ENCODE assay signal across 12 mouse cellular contexts in the genomic region with DNA sequence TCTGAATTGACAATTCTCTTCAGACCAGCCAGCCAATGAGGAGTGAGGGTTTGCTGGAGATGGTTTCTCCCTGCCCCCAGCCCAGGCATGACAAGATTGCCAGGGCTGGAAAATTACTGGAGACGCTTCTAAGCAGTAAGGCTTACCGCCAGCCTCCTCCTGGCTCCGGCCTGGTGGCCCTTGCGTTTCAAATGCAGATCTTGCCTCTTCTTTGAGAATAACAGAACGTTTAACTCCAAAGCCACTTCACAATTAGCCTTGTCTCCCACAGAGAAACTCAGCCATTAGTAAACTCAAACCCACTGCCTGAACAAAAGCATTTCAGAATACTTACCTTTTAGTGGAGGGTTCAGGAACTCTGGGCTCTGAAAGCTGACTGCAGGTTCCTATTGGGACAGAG.
DNase-seq lines count a peak whose midpoint lies in the region; ATAC-seq and TF ChIP-seq lines count a peak whose summit lies in the region.
"Had no signal": no experiment of that assay in that cellular context is flagged by ENCODE, and none has a peak within 500 bp of the region (broad histone marks: within the 10 kb centered on the region; RNA-seq: fewer than 3 reads in every experiment).

No protein-coding gene starts in this region.

- no peaks in the 10 kb centered on the region for H3K9me3 ChIP-seq in forebrain, embryonic 16.5 days (ENCODE audit: control insufficient read depth, low read length)
- H3K9me3 ChIP-seq: kidney, embryonic 15.5 days; neural tube, embryonic 12.5 days had no signal

- peak in 1 of 2 experiments; percentile 19 for DNase-seq in left cerebral cortex, adult 2 months (ENCODE audit: extremely low spot score in 1 of 2, low spot score in 2 of 2)
- DNase-seq in left cerebral cortex, postnatal 14 days (ENCODE audit: low spot score in 2 of 2), result no peak
- peak; percentile 26 for DNase-seq in brain, adult 2 months (ENCODE audit: low read depth, low spot score)
- peak; percentile 64 to 68 for DNase-seq in right cerebral cortex, postnatal 10 days (ENCODE audit: low spot score in 2 of 2)
- no peak for DNase-seq in adrenal gland, postnatal 14 days
- no peak for DNase-seq in c-Kit-positive CD71-positive TER-119-positive erythroid progenitor cells, embryonic 14.5 days (ENCODE audit: low spot score)

- no peaks in the 10 kb centered on the region for H3K27me3 ChIP-seq in forebrain, embryonic 16.5 days (replicated peaks; ENCODE audit: control insufficient read depth, insufficient read depth, low read length)
- H3K27me3 ChIP-seq: embryonic facial prominence, embryonic 12.5 days; neural tube, embryonic 12.5 days had no signal

- peak overlapping the region; percentile 22; the same call in 1 of the 2 replicates for H3K4me2 ChIP-seq in forebrain, embryonic 16.5 days (ENCODE audit: low read length)
- H3K4me2 ChIP-seq: embryonic facial prominence, embryonic 12.5 days; kidney, embryonic 15.5 days; liver, embryonic 11.5 days; neural tube, embryonic 12.5 days had no signal

- H3K4me3 ChIP-seq in left cerebral cortex, adult 2 months, result no peak overlapping the region
- no peak overlapping the region for H3K4me3 ChIP-seq in forebrain, embryonic 16.5 days (replicated peaks; ENCODE audit: low read length)
- H3K4me3 ChIP-seq: embryonic facial prominence, embryonic 12.5 days; kidney, embryonic 15.5 days; neural tube, embryonic 12.5 days had no signal

- intact Hi-C loops in left cerebral cortex, adult 2 months (cut with DNase I), result no loop called here
- intact Hi-C loops in left cerebral cortex, postnatal 14 days (cut with DNase I), result no loop called here

- WGBS in forebrain, embryonic 16.5 days, result under 1% methylated on average over 5 of the region's 5 CpGs

- no peak for TF ChIP-seq CTCF in left cerebral cortex, adult 2 months (IDR thresholded peaks at IDR 0.05)

- no peak overlapping the region for H3K9ac ChIP-seq in forebrain, embryonic 16.5 days (replicated peaks; ENCODE audit: low read depth, low read length)
- H3K9ac ChIP-seq: embryonic facial prominence, embryonic 12.5 days; kidney, embryonic 15.5 days; neural tube, embryonic 12.5 days had no signal

- H3K36me3 ChIP-seq in forebrain, embryonic 16.5 days (ENCODE audit: control insufficient read depth, insufficient read depth), result no peaks in the 10 kb centered on the region
- H3K36me3 ChIP-seq: embryonic facial prominence, embryonic 12.5 days; kidney, embryonic 15.5 days; neural tube, embryonic 12.5 days had no signal

- H3K4me1 ChIP-seq in forebrain, embryonic 16.5 days (replicated peaks; ENCODE audit: control insufficient read depth, insufficient read depth, low read length), result peaks cover 18% of the 10 kb centered on the region
- H3K4me1 ChIP-seq: embryonic facial prominence, embryonic 12.5 days; kidney, embryonic 15.5 days had no signal

- peak; percentile 36; the same call in 1 of the 2 replicates for ATAC-seq in forebrain, embryonic 16.5 days
- ATAC-seq in megakaryocyte progenitor cell, adult 5-6 weeks (replicated peaks; ENCODE audit: poor library complexity), result no peak

- peak overlapping the region; percentile 40; the same call in 1 of the 2 replicates for H3K27ac ChIP-seq in left cerebral cortex, adult 2 months
- H3K27ac ChIP-seq in forebrain, embryonic 16.5 days (ENCODE audit: low read length), result no peak overlapping the region
- H3K27ac ChIP-seq: embryonic facial prominence, embryonic 12.5 days; kidney, embryonic 15.5 days; neural tube, embryonic 12.5 days had no signal

Comparison
In these comparisons a context has a peak if more than half of its experiments do, and no peak if none do; other contexts are left out.
1. DNase-seq: peak in brain, adult 2 months (single experiment) and right cerebral cortex, postnatal 10 days (2 of 2); none in left cerebral cortex, postnatal 14 days (0 of 2), adrenal gland, postnatal 14 days (single experiment) and c-Kit-positive CD71-positive TER-119-positive erythroid progenitor cells, embryonic 14.5 days (single experiment).